Mouse (Mus musculus) cerebellum, adult 11-12 months (tissue): ENCODE measurements around the gene Tstd3.

Source experiments
- DNase-seq: peaks from one replicate; pipeline ENCODE4 v3.0.0; 2022

Gene Tstd3

DNA sequence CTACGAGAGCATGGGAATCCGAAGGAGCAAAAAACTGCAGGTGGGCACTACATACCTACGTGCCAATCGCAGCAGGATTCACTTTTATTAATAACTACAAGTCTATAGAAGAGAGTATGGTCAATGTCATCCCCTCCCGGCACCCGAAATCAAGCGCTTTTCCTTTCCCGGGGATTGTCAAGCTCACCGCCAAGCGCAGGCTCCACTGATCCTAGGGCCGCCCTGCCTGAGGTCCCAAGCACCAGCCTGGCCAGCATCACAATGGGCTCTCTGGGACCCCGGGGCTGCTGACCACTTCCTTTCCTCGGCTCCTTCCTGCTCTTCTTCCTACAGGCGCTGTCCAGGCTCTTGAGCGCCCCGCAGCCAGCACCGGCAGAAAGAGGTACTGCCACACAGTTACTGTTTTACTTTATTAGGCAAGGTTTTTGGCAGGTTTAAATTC lies at the start of gene Tstd3, which contains the start of gene Usp45:
TSS of gene Tstd3 (minus strand) at position 350 of the 442 bp plus-strand sequence.
TSS of gene Usp45 (plus strand) at position 294 of the 442 bp plus-strand sequence.
- peak; percentile 85 for DNase-seq

DNA sequence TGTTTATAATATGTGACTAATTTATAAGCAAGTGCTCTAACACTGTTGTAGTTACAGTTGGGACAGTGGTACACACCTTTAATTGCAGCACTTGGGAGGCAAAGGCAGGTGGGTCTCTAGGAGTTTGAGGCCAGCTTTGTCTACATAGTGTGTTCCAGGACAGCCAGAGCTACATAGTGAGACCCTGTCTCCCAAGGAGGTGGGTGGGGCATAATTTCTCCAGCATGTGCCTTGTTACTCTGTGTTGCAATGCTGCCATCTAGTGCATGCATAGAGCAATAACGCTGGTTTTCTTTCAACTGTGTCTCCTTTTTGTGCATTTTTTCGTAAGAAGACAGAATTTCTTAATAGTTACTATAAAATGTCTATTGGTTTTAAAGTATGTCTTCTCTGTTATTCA lies 47.0 kb upstream of the Tstd3 start:
- DNase-seq, result peak; percentile 10

DNA sequence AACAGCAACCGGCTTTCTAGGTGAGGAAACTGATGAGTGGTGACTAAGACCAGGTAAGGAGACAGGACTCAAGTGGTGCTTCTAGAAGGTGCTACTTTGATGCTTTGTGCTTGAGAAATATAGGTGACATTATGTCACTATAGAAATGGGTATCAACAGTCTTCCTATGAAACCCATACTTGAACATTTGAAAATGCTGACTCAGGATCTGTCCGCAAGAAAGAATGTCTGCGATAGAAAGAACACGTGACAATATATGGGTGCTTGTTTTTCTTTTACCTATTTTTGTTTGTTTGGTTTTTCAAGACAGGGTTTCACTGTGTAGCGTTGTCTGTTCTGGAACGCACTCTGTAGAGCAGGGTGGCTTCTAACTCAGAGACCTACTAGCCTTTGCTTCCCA lies 45.6 kb upstream of the Tstd3 start:
- DNase-seq, result no peak

DNA sequence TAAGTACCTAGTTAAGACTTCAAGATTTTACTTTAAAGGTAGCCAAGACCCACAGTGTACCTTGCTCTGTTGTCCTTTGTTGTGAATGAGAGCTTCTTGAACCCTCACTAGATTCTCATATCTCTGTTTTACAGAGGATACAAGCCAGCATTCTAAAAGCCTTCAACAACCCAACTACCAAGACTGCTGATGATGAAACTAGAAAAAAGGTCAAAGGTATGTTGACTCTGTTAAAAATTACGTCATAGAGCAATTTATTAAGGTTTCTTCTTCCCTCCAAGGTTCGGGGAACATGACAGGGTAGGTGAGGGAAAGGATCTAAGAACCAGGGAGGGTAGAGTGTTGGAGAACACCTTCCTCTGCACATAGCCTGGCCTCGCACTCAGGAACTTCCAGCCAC lies 43.6 kb upstream of the Tstd3 start:
- DNase-seq, result no peak

DNA sequence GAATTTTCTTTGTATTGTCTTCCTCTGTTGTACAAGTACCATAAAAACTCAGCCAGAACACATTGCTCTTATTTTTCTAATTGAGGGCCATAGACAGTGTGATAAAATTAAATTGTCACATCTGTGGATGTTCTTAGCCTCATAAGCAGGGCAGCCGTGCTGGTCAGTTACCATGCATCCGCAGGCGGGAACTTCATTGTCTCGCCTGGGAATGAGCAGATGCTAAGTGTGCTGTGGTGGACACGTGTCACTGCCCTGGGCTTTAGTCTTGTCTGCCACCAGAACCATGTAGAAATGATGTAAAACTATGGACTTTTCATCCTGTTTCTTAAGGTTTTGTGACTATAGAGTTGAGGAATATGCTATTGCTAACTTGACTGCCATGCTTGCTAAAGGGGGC lies 40.2 kb upstream of the Tstd3 start:
- no peak for DNase-seq

DNA sequence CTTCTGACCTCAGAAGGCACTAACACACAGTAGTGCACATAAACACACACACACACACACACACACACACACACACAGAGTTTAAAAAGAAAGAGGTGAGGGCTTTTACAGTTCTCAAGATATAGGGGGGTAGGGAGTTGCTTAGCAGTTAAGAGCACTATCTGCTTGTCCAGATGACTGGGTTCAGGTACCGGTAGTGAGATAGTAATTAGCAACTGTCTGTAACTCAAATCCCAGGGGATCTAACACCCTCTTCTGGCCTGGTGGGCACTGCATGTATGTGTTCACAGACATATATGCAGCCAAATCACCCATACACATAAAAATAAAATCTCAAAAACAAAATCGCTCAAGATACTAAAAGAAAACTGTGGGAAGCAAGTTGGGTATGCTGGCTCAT lies 34.6 kb upstream of the Tstd3 start:
- DNase-seq, result no peak

DNA sequence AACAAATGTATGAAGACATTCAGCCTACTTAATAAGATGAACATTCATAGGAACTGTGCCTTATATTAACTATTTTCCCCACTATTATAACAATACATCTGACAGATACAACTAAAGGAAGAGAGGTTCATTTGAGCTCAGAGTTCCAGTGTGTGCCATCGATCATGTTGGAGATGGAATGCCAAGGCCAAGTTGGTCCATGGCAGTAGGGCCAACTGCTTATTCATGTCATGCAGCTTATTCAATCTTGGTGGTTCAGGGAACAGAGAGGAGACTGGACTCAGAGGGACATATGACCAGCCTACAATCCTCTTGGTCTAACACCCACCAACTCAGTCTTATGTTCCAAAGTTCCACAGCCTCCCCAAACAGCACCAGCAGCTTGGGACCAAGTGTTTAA lies 34.0 kb upstream of the Tstd3 start:
- no peak for DNase-seq

DNA sequence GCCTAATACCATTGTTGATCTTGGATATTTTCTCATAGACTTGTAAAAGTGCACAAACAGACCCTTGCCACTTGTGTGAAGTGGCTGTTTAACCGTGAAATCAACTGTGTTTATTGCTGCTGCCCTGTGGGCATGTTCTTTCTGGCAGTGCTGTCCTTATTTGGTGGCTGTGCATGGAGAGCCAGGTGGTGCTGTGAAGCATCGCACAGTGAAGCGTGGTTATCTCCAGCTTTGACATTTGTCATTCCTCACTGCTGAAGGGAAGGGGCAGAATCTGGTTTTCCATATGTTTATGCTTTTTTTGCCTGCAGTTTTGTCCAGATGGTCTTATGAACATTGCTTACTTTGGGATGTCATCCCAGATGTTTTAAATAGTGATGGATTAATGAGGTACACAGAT lies 26.6 kb upstream of the Tstd3 start:
- no peak for DNase-seq

DNA sequence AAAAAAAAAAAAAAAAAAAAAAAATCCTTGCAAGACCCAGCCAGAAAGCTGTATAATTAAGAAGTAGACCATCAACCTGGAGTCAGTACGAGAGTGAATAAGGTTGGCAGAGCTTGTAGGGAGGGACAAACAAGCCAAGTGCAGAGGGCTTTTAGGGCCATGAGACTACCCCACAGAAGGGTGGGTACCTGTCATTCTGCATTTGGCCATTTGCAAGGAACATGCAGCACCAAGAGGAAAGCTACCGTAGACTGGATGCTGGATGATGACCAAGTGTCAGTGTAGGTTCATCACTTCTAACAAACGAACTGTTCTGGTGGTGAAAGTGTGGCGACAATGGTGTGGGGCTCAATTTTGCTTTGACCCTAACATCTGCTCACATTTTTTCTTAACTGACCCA lies 22.8 kb upstream of the Tstd3 start:
- DNase-seq, result no peak

DNA sequence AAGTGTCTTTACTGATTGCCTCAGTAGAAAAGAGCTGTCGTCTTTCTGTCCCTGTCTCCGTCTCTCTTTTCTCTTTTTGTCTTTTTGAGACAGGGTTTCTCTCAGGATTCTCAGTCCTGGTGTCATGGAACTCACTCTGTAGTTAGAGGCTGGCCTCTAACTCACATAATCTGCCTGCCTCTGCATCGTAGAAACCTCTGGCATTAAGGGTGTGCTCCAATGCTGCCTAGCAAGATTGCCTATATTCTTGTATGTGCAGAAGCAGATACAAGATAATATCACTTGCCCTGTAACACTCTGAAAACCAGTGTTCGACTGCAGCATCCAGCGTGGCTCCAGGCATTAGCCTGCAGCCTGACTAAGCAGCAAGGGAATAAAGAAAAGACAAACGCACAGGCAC lies 21.9 kb upstream of the Tstd3 start:
- DNase-seq, result no peak

DNA sequence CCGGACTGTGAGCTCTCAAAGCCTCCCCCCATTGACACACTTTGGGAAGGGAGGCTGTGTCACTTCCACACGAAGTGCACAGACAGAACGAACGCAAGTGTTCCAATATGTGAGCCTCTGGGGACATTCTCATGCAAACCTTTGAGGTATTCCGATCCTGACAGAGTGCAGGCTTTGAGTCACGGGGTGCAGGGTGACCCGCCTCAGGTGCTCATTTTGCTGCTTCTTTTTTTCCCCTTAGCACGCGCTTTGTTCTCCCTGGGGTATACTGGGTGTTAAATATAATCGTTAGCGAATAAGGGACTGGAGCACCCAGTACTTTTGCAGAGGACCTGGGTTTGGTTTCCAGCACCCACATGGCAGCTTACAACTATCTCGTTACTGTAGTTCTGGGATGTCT lies 19.3 kb upstream of the Tstd3 start:
- DNase-seq, result no peak

DNA sequence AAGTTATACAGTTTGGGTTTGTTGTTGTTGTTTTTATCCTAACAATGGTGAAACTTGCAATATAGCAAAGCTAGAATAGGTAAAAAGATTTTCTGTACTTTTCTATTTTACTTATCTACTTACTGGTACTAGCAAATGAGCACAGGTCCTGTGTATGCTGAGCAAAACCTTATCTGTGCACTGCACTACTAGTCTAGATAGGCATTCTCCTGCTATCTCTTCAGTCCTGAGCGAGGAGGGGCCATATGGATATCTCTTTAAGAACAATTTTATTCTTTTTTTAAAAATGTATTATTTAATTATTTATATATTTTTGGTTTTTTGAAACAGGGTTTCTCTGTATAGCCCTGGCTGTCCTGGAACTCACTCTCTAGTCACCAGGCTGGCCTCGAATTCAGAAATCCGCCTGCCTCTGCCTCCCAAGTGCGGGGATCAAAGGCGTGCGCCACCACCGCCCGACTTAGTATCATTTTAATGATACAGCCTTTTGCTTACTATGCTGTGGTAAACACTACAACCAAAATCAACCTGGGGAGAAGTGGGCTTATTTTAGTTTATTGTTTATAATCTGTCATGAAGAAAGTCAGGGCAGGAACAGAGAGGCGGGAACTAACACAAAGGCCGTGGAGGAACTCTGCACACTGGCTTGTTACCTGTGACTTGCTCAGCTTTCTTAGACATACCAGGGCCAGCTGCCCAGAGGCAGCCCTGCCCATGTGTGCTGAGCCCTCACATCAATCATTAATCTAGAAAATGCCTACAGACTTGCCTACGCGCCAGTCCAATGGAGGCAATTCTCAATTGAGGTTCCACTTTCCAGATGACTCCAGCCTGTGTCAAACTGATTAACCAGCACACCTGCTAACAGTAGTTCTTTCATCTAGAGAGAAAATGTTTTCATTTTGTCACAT lies 14.1 kb upstream of the Tstd3 start:
- DNase-seq, result no peak

DNA sequence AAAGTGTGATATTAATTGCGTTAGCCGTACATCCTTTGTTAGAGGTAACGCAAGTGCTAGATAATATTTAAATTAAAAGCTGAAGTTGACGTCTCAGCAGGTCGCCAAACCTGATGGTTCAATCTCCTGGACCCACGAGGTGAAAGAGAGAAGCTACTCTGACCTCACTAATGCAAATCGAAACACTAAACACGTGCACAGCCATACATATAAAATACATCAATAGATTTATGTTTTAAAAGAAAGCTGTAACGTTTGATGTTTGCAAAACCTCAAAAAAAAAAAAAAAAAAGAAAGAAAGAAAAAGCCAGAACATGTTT lies 9.9 kb upstream of the Tstd3 start:
- no peak for DNase-seq

DNA sequence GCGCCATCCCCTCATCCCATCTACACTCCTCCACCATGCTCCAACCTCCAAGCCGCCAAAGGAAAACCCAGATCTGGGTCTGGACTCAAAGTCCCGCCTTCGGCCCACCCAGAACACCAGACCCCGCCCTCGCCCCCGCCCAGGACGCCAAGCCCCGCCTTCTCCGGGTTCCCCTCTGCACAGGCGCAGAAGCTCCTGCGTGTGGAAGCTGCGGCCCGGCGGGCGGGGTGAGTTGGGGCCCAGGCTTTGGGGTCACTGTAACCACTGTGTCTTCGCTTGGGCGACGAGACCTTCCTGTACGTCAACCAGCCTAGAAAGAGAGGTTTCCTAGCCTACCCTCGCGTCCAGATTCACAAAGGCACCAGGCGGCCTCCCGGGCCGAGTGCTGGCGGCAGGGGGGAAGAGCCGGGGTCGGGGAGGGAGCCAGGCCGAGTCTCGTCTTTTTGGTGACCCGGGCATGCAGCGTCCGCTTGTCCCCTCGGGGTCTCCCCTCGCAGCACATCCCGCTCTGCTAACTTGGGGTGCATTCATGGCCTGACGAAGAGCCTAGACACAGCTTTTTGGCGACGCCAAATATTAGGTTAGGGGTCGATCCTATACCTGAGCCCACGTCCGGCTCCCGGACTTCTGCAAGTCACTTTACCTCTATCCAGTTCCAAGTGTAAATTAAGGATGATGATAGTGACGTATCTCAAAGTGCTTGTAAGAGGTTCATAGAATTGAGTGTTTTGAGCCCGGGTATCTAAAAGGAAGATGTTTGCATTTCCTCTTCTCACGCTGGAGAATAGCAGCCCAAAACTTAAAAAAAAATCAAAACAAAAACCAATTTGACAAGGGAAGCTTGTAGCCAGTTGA lies 9.3 kb upstream of the Tstd3 start:
- DNase-seq, result peak; percentile 89

DNA sequence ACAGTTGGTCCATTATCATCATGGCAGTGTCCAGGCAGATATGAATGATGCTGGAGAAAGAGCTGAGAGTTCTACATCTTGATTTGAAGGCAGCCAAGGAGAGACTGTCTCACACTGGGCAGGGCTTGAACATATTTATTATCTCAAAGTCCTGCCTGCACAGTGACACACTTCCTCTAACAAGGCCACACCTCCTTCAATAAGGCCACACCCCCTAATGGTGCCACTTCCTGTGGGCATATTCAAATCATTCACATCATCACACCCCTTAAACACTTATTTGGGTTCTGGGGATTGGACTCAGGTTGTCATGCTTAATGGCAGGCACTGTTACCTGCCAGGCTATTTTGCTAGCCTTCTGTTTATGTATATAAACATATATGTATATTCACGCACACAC lies 5.3 kb upstream of the Tstd3 start:
- DNase-seq, result no peak

DNA sequence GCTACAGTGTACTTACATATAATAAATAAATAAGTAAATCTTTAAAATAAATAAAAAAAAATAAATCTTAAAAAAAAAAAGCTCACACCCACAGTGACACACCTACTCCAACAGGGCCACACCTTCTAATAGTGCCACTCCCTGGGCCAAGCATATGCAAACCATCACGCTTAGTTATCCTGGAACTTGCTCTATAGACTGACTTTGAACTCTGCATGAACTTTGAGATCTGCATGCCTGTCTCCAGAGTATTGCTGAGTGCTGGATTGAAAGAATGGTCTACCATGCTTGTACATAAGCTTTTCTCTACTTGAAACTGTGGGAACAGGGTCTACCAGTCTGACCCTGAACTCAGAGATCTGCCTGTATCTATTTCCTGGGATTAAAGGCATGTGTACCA lies 4.1 kb upstream of the Tstd3 start:
- no peak for DNase-seq

DNA sequence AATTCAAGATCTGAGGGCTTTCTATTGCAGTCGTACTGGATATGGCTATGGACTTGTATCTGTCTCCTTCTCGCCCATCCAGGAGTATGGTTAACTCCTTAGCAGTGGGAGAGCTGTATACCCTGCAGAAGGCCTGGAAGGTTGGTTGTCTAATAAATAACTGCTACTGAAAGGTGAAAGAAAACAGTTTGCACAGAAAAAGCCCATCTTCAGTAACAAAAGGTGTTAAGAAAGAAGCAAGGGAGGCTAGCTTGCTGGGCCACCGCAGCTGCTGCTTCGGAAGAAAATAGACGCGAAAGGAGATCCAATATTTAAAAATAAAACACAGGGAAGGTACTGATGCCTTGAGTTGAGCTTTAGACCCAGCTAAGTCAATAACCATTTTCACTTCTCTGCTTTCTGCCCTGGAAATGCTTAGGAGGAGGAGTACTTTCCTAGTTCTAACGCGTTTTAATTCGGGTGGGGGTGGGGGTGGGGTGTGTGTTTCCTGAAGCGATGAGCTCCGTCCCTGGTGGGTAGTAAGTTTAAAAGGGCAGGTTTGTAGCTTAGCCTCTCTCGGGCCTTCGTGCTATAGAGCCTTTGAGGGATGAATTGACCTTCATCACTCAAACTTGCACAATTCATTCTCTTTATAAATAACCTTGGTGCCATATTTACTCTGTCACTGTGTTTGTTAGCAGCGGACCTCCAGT lies 695 bp downstream of the Tstd3 start:
- DNase-seq, result no peak

DNA sequence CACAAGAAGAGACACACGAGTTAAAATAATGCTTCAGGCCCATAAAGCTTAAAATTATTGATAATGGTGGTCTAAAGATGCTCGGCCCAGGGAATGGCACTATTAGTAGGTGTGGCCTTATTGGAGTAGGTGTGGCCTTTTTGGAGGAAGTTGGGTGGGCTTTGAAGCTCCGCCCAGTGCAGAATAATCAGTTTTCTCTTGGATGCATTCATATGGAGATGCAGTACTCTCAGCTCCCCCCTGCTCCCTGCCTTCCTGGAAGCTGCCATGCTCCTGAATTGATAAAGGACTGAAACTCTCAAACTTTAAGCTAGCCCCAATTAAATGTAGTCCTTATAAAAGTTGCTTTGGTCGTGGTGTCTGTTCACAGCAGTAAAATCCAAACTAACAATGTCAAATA lies 3.2 kb downstream of the Tstd3 start:
- no peak for DNase-seq

DNA sequence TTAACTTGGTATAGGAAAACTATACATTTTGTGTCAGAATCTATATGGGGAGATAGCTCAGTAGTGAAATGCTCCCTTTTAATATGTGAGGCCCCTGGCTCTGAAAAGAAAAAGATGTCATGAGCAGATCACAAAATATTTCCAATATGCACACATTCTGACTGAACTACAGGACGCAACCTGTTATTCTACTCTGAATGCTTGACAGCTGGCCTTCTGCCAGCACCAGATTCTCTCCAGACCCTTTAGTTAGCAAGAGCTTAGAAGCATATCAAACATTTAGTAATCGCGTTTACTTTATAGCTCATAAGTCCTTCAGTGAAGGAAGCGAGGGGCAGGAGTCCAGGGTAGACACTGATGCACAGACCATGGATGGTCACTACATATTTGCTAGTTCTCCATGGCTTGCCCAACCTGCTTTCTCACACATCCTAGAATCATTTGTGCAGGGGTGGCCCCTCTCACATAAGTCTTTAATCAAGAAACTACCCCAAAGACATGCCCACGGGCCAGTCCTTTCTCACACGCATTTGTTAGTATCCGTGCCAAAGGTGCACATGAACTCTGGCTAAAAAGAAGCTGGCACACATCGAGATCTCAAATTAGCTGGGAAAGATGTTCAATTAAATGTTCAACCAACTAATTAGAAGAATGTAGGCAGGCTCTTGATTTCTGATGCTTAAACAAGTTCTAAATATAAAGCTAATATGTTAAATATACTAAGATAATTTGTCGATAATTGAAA lies 5.4 kb downstream of the Tstd3 start:
- no peak for DNase-seq

DNA sequence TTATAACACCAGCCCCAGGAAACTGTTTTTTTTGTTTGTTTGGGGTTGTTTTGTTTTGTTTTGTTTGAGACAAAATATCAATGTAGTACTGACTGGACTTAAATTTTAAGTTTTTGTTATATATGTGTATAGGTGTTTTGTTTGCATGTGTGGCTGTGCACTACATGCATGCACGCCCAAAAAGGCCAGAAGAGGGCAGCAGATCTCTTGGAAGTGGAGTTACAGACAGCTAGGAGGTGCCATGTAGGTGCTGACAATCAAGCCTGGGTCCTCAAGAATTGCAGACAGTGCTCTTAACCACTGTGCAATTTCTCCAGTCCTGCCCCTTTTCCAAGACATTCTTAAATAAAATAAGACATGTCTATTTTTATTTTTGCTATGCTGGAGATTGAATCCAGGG lies 8.2 kb downstream of the Tstd3 start:
- no peak for DNase-seq

DNA sequence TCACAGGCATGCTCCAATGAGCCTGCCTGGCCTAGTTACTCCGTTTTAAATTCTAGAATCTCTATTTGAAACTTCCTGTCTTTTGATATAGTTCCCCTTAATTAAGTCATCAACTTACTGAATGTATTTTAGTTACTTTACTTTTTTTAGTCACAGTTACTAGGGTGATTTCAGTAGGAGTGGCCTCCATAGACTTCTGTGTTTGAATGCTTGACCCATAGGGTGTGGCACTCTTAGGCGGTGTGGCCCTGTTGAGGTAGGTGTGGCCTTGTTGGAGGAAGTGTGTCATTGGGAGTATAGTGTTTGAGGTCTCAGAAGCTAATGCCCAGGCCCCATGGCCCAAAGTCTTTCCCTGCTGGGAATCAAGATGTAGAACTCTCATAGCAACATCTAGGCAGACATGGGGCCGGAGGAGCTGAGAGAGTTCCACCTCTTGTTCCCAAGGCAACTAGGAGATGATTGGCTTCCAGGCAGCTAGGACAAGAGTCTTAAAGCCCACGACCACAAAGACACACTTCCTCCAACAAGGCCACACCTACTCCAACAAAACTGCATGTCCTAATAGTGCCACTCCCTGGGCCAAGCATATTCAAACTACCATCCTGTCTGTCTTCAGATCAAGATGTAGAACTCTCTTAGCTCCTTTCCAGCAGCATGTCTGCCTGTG lies 11.8 kb downstream of the Tstd3 start:
- no peak for DNase-seq

DNA sequence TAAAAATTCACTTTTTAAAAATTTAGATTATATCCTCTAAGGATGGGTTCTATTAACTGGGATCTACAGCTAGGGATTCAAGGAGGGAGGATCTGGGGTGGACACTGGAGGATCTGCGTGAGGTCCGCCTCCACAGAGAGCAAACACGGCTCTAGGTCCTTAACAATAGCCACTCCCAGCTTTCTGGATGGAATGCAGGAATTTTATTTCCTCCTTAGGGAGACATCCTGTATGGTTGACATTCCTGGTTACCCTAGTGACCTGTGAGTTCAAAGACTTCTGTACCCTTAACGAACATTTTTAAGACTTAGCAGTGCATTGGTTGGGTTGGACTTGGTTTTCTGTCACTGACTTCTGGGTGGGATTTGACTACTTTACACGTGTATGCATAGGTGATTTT lies 21.3 kb downstream of the Tstd3 start:
- DNase-seq, result no peak
